Mouse (Mus musculus) olfactory bulb, adult 2 months (tissue): ENCODE results near the gene E2f1.

Experiments used
- CTCF ChIP-seq: fragments of 200-500 bp; IDR thresholded peaks from 2 replicates; pipeline ENCODE4 v1.5.1; 2012; ENCODE audit warnings: low read depth, mild to moderate bottlenecking, low read length, moderate library complexity; ENCODE audit not compliant: insufficient read depth
- POLR2A ChIP-seq: fragments of 200-500 bp; IDR thresholded peaks from 2 replicates; pipeline ENCODE4 v1.6.1; 2012; ENCODE audit warnings: mild to moderate bottlenecking, low read depth, low read length, moderate library complexity; ENCODE audit not compliant: insufficient read depth

DNA sequence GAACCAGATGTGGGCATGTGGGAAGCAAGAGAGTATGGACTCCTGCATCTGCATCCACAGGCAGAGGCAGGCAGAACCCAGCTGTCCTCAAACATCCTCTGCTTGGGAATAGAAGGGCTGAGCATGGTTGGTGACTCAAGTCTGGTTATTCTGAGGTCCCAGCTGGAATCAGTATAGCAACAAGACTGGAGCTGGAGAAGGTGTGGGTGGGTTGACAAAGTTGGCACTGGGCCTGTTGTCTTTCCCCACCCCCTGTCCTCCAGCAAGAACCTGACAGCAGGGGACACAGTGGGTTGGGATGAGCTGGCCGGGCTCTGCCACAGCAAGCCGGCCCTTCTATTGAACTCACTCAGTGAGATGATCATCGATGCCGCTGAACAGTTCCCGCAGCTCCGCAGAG lies 14.5 kb downstream of the E2f1 start:
- no peak for TF ChIP-seq CTCF
- no peak for TF ChIP-seq POLR2A
